Mouse (Mus musculus): ENCODE data around the gene Farp2.

The Farp2 gene

DNA sequence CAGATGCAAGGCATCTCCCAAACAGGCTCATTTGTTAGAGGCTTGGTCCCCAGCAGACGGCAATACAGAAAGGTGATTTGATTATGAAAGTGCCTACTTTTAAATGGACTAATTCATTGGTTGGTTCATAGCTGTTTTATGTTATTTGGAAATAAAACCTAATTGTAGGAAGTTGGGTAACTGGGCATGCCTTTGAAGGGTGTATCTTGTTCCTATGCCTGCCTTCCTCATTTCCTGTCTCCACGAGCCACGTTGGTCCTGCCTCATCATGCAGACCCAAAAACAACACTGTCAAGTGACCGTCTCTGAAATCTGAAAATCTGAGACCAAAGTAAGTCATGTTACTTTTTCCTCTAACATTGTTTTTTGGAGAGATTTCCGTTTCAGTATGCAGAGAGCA is 39.5 kb downstream of the Farp2 start:
- in situ Hi-C loops (cut with MboI), result no loop called here

DNA sequence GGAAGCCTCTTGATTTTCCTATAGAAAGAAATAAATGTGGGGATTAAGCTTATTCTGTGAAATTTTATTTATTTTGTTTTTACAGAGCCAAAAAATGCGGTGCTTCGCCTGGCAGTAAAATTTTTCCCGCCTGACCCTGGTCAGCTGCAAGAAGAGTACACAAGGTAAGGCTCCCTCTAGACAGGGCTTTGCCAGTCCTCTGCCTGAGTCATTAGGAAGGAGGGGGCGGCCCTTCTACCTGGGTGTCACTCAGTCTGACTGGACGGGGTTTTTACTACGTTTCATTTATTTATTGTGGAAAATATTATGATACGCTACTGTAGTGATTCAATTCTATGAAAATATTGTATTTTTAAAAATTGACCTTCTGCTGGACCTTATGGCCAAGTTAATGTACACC is 51.3 kb downstream of the Farp2 start:
- in situ Hi-C loops (cut with MboI), result no loop called here

DNA sequence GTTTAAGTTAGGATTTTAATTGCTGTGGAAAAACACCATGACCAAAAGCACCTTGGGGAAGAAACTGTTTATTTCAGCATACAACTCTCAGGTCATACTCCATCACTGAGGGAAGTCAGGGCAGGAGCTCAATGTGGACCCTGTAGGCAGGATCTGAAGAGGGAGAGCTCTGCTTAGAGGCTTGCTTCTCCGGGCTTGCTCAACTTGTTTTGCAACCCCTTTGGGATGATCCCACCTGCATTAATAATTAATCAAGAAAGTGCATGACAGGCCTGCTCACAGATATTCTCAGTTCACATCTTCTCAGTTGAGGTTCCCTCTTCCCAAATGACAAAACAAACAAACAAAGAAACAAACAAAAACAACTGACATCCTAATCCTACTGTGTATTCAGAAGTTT is 51.8 kb downstream of the Farp2 start:
- in situ Hi-C loops (cut with MboI), result no loop called here

DNA sequence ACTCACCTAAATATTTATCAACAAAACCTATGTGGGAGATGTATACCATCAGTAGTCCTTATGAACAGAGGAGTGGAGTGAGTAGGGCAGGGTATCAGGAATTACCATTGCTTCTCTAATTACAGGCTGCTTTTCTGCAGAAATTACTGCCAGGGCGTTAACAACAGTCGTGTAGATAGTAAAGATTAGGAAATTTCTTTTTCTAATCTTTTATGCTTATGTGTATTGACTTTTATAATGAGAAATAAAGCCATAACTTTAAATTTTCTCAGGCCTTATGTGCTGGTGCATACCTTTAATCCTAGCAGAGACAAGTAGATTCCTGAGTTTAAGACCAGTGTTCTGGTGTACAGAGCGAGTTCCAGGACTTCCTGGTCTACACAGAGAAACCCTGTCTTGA is 52.9 kb downstream of the Farp2 start:
- in situ Hi-C loops (cut with MboI), result no loop called here

DNA sequence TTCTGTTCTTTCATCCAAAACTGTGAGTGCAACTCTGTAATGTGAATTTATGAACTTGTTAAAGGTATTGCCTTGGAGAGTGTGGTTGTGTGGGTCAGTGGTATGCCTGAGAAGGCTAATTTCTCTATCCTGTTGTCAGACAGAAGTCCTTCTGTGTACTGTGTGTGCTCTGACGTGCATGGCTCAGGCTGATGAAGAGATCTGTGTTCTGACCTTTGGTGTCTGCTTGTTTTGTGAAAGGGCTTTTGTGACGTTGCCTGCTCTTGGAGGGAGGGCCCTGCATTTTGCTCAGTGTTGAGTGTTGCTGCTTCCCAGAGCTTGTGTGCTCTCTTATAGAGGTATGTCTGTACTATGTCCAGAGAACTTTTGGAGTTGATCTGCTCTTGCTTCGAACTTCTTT is 55.1 kb downstream of the Farp2 start:
- in situ Hi-C loops (cut with MboI), result no loop called here

DNA sequence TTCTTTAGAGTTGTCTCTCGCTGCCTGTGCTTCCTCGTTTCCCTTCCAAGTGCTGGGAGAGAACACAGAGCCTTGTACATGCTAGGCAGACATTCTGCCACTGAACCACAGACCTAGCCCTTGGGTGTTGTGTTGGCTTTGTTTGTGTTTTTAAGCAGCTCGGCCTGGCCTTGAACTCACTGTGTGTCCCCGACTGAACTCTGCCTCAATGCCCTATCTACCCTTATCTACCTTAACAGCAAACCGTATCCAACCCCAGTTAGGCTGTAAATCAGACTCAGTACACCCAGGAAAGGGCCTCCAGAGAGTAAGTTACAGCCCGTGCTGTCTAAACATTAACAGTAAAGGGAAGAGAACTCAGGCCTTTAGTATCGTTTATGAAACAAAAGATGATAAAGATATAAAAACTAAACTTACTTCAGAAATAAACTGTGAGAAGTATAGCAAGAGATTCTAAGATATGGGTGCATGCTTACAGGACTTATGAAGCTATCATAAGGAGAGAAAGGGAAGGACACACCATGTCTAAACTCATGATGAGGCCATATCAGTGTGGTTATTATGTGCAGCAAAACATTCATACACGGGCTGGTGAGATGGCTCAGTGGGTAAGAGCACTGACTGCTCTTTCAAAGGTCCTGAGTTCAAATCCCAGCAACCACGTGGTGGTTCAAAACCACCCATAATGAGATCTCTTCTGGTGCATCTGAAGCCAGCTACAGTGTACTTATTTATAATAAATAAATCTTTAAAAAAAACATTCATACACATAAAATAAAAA is 56.0 kb downstream of the Farp2 start:
- in situ Hi-C loops (cut with MboI), result no loop called here

DNA sequence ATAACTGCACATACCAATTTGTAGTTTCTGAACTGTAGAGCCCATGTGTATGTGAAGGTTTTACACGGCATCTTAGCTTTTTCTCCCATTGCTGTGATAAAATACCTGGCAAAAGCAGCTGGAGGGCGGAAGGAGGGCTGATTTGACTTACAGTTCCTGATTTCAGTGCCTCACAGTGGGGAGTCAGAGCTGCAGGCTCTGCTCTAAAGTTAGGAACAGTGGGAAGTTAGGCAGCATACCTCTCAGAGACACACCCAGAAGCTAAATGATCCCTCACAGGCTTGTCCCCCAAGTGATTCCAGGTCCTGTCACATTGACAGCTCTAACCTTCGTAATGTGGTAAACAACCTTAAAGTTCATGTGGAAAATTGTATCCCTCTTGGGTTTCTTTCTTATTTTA is 65.2 kb downstream of the Farp2 start:
- in situ Hi-C loops (cut with MboI), result no loop called here

GRCm38 (mm10) chr1:93577861-93578260 is 66.0 kb downstream of the Farp2 start:
- in situ Hi-C loops (cut with MboI), result no loop called here

DNA sequence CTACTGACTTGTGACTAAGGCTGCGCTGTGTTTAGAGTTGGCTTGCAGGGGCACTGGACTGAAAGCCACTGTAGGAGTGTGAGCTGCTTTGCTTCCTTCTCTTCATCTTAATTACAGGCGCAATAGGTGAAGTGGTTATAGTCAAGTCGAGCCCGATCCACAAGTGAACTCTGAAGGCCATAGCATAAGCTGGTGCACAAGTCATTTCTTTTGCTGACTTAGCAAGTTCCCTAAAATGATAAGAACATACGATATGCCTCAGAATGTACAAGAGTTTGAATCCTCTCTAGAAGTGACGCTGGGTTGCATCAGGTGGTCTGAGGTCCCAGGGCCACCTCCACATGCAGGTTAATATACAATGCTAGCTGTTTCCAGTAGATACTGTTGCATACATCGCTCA is 69.7 kb downstream of the Farp2 start:
- in situ Hi-C loops (cut with MboI), result no loop called here

DNA sequence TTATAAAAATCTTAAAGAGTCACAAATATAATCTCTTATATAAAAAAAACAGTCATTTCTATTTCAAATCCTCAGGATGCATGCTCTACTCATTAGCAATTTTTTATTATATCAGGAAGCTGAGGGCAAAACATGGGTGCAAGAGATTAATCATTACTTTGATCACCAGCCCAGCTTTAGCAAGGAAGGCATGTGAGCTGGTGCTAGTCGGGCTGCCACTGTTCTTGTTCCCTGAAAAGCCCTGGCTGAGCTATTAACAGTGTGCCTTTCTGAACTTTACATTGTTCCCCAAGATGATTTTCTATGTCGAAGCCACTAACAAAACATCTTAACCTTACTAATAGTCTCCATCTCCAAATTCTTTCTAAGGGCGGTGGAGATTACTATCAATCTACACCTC is 76.5 kb downstream of the Farp2 start:
- in situ Hi-C loops (cut with MboI), result no loop called here

GRCm38 (mm10) chr1:93593960-93594359 is 82.1 kb downstream of the Farp2 start:
- in situ Hi-C loops (cut with MboI), result no loop called here

DNA sequence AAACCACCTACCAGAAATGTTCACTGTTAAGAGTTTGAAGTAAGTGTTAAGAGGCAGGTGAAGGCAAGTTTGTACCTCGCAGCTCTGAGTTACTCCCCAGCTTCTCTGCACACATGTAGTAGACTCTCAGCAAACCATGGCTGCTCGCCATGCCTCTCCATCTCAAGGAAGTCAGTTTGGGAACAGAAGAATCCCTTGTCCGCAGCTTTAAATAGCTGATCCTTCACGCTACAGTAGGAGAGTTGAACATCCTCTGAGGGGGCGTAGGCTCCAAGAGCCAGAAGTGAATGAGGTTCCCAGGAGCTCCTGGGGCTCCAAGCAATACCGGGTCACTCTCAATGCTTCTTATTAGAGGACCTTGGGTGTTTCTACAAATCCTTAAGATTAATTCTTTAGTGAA is 84.0 kb downstream of the Farp2 start:
- in situ Hi-C loops (cut with MboI), result no loop called here

DNA sequence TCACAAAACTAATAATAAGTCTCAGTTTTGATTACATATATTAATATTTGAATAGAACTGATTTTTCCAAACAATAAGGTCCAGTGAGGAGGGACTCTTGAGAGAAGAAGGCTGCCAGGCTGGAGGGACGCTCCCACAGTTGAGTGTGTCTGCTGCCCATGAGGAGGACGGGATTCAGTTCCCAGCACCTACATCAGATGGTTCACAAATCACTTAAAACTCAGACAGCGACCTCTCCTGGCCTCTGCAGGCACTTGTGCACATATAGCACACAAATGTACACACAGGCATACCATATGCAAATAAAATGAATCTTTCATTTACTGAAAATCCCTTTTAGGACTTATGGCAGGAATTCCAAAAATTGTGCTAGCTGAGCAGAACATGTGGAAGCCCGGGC is 91.0 kb downstream of the Farp2 start:
- in situ Hi-C loops (cut with MboI), result no loop called here

- in situ Hi-C loops (cut with MboI), result no loop called here
Observed at GRCm38 (mm10) chr1:93603921-93604320, 92.0 kb downstream of the Farp2 start.

DNA sequence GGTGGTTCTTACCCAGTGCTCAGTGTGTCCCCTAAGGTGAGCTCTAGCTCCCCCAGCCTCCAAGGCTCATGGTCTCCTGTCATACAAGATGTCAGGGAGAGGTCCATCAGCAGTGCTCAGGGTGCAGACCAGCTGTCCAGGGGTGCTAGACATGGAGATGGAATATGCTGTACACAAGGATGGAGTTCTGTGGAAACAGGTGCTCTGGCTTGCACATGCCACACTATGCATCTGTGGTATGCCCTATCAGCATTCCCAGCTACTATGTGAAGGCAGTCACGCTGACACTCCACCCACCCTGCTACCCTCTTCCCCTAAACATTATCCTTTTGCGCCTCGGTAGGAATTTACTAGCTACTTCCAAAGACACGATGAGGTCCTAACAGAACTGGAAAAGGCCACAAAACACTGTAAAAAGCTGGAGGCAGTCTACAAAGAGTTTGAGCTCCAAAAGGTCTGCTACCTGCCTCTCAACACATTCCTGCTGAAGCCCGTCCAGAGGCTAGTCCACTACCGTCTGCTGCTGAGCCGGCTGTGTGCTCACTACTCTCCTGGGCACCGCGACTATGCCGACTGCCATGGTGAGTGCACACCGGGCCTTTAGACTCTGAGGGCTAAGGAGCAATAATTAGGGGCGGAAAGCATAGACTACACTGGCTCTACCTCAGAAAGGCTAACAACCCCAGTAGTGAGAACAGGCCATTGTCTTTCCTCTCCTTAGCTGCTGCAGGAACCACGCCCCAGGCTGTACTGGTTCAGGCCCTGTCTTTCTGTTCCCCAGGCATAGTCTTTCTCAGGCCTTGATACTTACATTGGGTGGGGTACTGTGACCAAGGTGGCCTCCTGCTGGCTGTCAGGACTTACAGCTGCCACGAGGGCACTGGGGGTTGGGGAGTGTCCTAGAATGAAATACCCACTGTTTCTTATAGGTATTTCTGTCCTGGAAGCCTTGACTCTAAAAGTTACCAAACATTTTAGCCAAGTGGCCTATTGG is 95.5 kb downstream of the Farp2 start:
- in situ Hi-C loops (cut with MboI), result no loop called here

- in situ Hi-C loops (cut with MboI), result no loop called here
Observed at GRCm38 (mm10) chr1:93608696-93609245, 96.9 kb downstream of the Farp2 start.

- in situ Hi-C loops (cut with MboI), result no loop called here
Observed at GRCm38 (mm10) chr1:93609762-93610161, 97.9 kb downstream of the Farp2 start.

DNA sequence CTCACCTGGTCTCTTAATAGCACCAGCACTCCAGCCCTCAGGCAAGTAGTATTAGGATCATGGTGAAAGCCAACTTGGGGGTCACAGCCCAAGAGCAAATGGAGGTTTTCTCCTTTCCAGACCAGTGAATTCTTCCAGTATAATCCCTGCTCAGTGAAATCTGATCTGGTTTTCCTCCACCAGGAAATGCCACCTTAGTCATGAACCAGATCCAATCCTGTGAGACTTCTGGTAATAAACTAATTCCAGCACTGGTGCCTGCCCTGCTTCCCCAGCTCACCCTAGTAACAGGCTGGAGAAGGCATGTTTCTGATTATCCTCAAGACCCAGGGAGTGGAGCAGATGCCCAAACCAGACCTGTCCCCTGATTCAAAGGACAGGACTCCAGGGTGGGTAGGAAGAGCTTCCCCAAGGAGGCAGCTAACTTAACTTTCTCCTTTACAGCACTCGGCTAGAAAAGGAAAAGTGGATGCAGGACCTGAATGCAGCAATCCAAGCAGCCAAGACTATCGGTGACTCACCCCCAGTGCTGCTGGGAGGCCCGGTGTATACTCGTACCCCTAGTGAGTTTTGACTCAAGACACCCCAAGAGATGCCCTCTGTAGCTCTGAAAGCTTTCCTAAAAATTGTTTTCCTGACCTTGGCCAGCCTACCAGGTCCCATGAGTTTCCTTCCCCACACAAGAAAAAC is 106.3 kb downstream of the Farp2 start:
- in situ Hi-C loops (cut with MboI), result no loop called here

DNA sequence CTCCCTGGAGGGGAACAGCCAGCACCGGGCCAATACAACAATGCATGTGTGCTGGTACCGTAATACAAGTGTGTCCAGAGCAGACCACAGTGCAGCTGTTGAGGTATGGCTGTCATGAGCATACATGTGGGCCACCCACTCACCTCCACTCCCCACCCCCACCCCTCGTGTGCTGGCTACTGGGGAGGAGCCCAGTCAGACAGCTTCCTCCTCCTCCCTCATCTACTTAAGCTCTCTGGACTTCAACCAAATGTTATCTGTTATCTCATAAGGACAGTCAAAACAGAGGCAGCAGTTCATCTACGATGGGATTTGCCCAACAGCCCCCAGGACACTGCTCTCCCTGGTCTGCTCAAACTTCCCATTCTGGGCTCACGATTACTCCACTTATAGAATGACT is 107.1 kb downstream of the Farp2 start:
- in situ Hi-C loops (cut with MboI), result no loop called here

- in situ Hi-C loops (cut with MboI), result no loop called here
Observed at GRCm38 (mm10) chr1:93624502-93624901, 112.6 kb downstream of the Farp2 start.

DNA sequence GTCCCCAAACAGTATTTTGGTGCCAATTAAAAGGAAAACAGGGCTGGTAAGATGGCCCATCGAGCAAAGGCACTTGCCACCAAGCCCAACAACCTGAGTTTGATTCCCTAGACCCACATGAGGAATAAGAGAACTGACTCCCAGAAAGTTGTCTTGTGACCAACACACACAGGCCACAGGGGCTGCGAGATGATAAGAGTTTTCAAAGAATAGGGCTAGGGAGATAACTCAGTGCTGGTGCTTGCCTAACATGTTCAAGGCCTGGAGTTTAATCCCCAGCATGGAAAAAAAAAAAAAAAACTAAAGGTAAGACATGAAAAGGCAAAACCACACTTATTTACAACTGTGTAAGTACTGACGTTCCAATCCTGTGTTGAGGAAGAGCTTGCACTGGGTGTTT is 118.9 kb downstream of the Farp2 start:
- in situ Hi-C loops (cut with MboI), result loop anchor here (25.0 kb wide), 1 partner anchor 718 kb away; the partner anchor contains the start of genes Ankmy1, Dusp28 and Rnpepl1

- in situ Hi-C loops (cut with MboI), result loop anchor here (25.0 kb wide), 1 partner anchor 720 kb away; the partner anchor contains the start of genes Ankmy1, Dusp28 and Rnpepl1
Observed at GRCm38 (mm10) chr1:93632723-93633122, 120.8 kb downstream of the Farp2 start.

Data from mature B cell (primary cell).